Mouse (Mus musculus) CH12.LX (cell line): ENCODE results near the gene Pigu. TPM values are rescaled to one million over a fixed set of nuclear protein-coding genes. Genes with fewer than 3 reads are reported as not detected.

Experiments
- DNase-seq: peaks from one replicate; pipeline ENCODE4 v3.0.0-alpha.2; 2013; ENCODE audit errors: extremely low read depth
- H3K27ac ChIP-seq: 2 replicates; pipeline ENCODE4 v1.5.1; 2012; ENCODE audit warnings: low read depth, mild to moderate bottlenecking, control low read depth, moderate library complexity; ENCODE audit not compliant: insufficient read depth
- H3K27me3 ChIP-seq: replicated peaks from 2 replicates; pipeline ENCODE3; 2012; ENCODE audit warnings: inconsistent platforms
- H3K36me3 ChIP-seq, 2 experiments: replicated peaks in 1 of 2; 2 replicates each; pipeline versions ENCODE3 to v1.6.1; 2012; ENCODE audit warnings: inconsistent platforms in 1 of 2, low read length in 1 of 2, mild to moderate bottlenecking in 1 of 2, mixed read lengths in 1 of 2, moderate library complexity in 1 of 2; ENCODE audit not compliant: control insufficient read depth in 1 of 2, insufficient read depth in 1 of 2
- H3K4me1 ChIP-seq, 2 experiments: 2 replicates each; pipeline ENCODE4 v1.6.1; 2012; ENCODE audit warnings: inconsistent platforms in 1 of 2, moderate library complexity in 1 of 2; ENCODE audit not compliant: insufficient read depth in 2 of 2, control insufficient read depth in 1 of 2
- H3K4me2 ChIP-seq: 2 replicates; pipeline ENCODE4 v1.6.1; 2012; ENCODE audit warnings: low read depth, mild to moderate bottlenecking, control low read depth; ENCODE audit not compliant: poor library complexity, insufficient read depth, severe bottlenecking
- H3K4me3 ChIP-seq, 3 experiments: fragments of 150-350 bp in 1 of 3; sonication (generic) in 1 of 3; replicated peaks in 1 of 3; 2 replicates each; pipeline versions ENCODE3 to v1.5.1; 2011 to 2012; ENCODE audit warnings: low read depth in 2 of 3, low read length in 2 of 3, mild to moderate bottlenecking in 2 of 3, moderate library complexity in 2 of 3, control low read depth in 1 of 3, improper control_type of control experiment in 1 of 3, inconsistent platforms in 1 of 3, mixed read lengths in 1 of 3; ENCODE audit not compliant: poor library complexity in 1 of 3
- H3K79me2 ChIP-seq: replicated peaks from 2 replicates; pipeline ENCODE4 v1.6.1; 2012; ENCODE audit warnings: mild to moderate bottlenecking, moderate library complexity; ENCODE audit not compliant: control insufficient read depth, poor library complexity, insufficient read depth, severe bottlenecking; ENCODE audit errors: extremely low read depth
- H3K9ac ChIP-seq: 2 replicates; pipeline ENCODE4 v1.6.1; 2012; ENCODE audit warnings: low read depth, mild to moderate bottlenecking, control low read depth, moderate library complexity; ENCODE audit not compliant: insufficient read depth
- H3K9me3 ChIP-seq: replicated peaks from 2 replicates; pipeline ENCODE3; 2012; ENCODE audit warnings: low read length, inconsistent platforms, mixed read lengths
- CHD1 ChIP-seq: IDR thresholded peaks from 2 replicates; pipeline ENCODE4 v1.6.1; 2012; ENCODE audit warnings: low read depth, low read length, improper control_type of control experiment, inconsistent platforms
- CHD2 ChIP-seq: IDR thresholded peaks from 2 replicates; pipeline ENCODE4 v1.6.1; 2011; ENCODE audit warnings: low read length, improper control_type of control experiment
- ETS1 ChIP-seq: conservative IDR thresholded peaks from 2 replicates; pipeline ENCODE4 v1.6.1; 2012; ENCODE audit warnings: low read depth, mild to moderate bottlenecking, inconsistent platforms, low read length, improper control_type of control experiment, moderate library complexity
- HCFC1 ChIP-seq: IDR thresholded peaks from 2 replicates; pipeline ENCODE4 v1.6.1; 2012; ENCODE audit warnings: low read depth, mild to moderate bottlenecking, inconsistent platforms, low read length, improper control_type of control experiment
- IRF4 ChIP-seq: IDR thresholded peaks from 2 replicates; pipeline ENCODE4 v1.6.1; 2014; ENCODE audit warnings: low read depth, mild to moderate bottlenecking, inconsistent platforms, low read length, improper control_type of control experiment
- JUN ChIP-seq: IDR thresholded peaks from 2 replicates; pipeline ENCODE4 v1.6.1; 2011; ENCODE audit warnings: low read depth, mild to moderate bottlenecking, low read length, improper control_type of control experiment, moderate library complexity; ENCODE audit not compliant: insufficient read depth
- KAT2A ChIP-seq: IDR thresholded peaks from 2 replicates; pipeline ENCODE4 v1.6.1; 2012; ENCODE audit warnings: low read length, improper control_type of control experiment, inconsistent platforms; ENCODE audit not compliant: insufficient replicate concordance
- MAFK ChIP-seq: IDR thresholded peaks from 2 replicates; pipeline ENCODE4 v1.6.1; 2011; ENCODE audit warnings: low read length, improper control_type of control experiment; ENCODE audit not compliant: insufficient replicate concordance
- MAZ ChIP-seq: IDR thresholded peaks from 2 replicates; pipeline ENCODE4 v1.6.1; 2012; ENCODE audit warnings: low read depth, mild to moderate bottlenecking, inconsistent platforms, low read length, improper control_type of control experiment, moderate library complexity
- MEF2A ChIP-seq: IDR thresholded peaks from 2 replicates; pipeline ENCODE4 v1.6.1; 2014; ENCODE audit warnings: low read depth, mild to moderate bottlenecking, inconsistent platforms, low read length, improper control_type of control experiment, borderline replicate concordance
- MYC ChIP-seq: IDR thresholded peaks from 2 replicates; pipeline ENCODE4 v1.6.1; 2011; ENCODE audit warnings: low read depth, mild to moderate bottlenecking, improper control_type of control experiment, low read length
- NELFE ChIP-seq: IDR thresholded peaks from 2 replicates; pipeline ENCODE4 v1.6.1; 2011; ENCODE audit warnings: low read depth, low read length, improper control_type of control experiment
- PAX5 ChIP-seq: IDR thresholded peaks from 2 replicates; pipeline ENCODE4 v1.6.1; 2012; ENCODE audit warnings: low read length, inconsistent platforms, mixed read lengths
- POLR2A ChIP-seq: IDR thresholded peaks from 2 replicates; pipeline ENCODE4 v1.6.1; 2011; ENCODE audit warnings: low read depth, mild to moderate bottlenecking, improper control_type of control experiment, low read length
- RAD21 ChIP-seq: IDR thresholded peaks from 2 replicates; pipeline ENCODE4 v1.6.1; 2011; ENCODE audit warnings: low read depth, mild to moderate bottlenecking, low read length, improper control_type of control experiment, moderate library complexity
- RCOR1 ChIP-seq: conservative IDR thresholded peaks from 2 replicates; pipeline ENCODE4 v1.6.1; 2012; ENCODE audit warnings: low read depth, mild to moderate bottlenecking, inconsistent platforms, low read length, improper control_type of control experiment
- SIN3A ChIP-seq: IDR thresholded peaks from 2 replicates; pipeline ENCODE4 v1.6.1; 2012; ENCODE audit warnings: low read length, improper control_type of control experiment, inconsistent platforms
- TCF12 ChIP-seq: IDR thresholded peaks from 2 replicates; pipeline ENCODE4 v1.6.1; 2014; ENCODE audit warnings: low read depth, mild to moderate bottlenecking, inconsistent platforms, low read length, improper control_type of control experiment
- USF2 ChIP-seq: conservative IDR thresholded peaks from 2 replicates; pipeline ENCODE4 v1.6.1; 2011; ENCODE audit warnings: low read depth, low read length, improper control_type of control experiment
- ZC3H11A ChIP-seq: IDR thresholded peaks from 2 replicates; pipeline ENCODE4 v1.6.1; 2012; ENCODE audit warnings: low read depth, mild to moderate bottlenecking, inconsistent platforms, low read length, improper control_type of control experiment
- ZKSCAN1 ChIP-seq: IDR thresholded peaks from 2 replicates; pipeline ENCODE4 v1.6.1; 2012; ENCODE audit warnings: low read depth, inconsistent platforms, low read length, improper control_type of control experiment, borderline replicate concordance
- dilution Hi-C: fragments of 300-500 bp; cut with MboI; formaldehyde crosslinking; loops from 2 replicates; pipeline ENCODE4 v1.14.3; 2020; ENCODE audit warnings: low sequenced_read_pairs; ENCODE audit not compliant: extremely low pct_unique_long_range_greater_than_20kb, extremely low pct_ligation_motif_present
- in situ Hi-C: fragments of 300-500 bp; cut with MboI; formaldehyde crosslinking; loops from 3 replicates; pipeline ENCODE4 v1.14.3; 2019; ENCODE audit warnings: low sequenced_read_pairs, low pct_ligation_motif_present, low pct_unique_long_range_greater_than_20kb, mixed read lengths
- polyA plus RNA-seq: library from polyadenylated mRNA; unstranded; fragments of >175 nt; gene quantifications from 2 replicates; pipeline ENCODE4 v1.2.1, GENCODE M21; 2012; ENCODE audit warnings: low read depth; ENCODE audit not compliant: insufficient read length
- total RNA-seq, 2 experiments: library from RNA; depleted of rRNA; stranded (reverse); fragments of 300-350 nt in 1 of 2; fragments of >200 nt in 1 of 2; gene quantifications; 2 replicates each; pipeline ENCODE4 v1.2.3; 2012 to 2014

Pigu gene
- total and polyA plus RNA-seq, 3 experiments, result 29.0 to 57.3 (median 39.1) TPM

- peaks cover 27% of the 10 kb centered on the region for H3K27me3 ChIP-seq
Measured at GRCm38 (mm10) chr2:155380261-155381059, 23.2 kb upstream of the Pigu start, which contains the start of gene Trp53inp2. Gene Trp53inp2 (plus strand): TSS chr2:155381059.

GRCm38 (mm10) chr2:155376191-155376590 is 19.0 kb upstream of the Pigu start:
- H3K27ac ChIP-seq, result no peak overlapping the region
- DNase-seq, result no peak
- no peak overlapping the region for H3K9ac ChIP-seq
- H3K4me1 ChIP-seq, result peaks cover 3 to 12% of the 10 kb centered on the region in 2 experiments; a peak in 2 of 4 replicates
- in situ Hi-C loops (loop anchor here (25.0 kb wide), 1 partner anchor 289 kb away; no protein-coding TSS in a partner anchor), dilution Hi-C loops (no loop called here)
- peaks cover 30% of the 10 kb centered on the region for H3K27me3 ChIP-seq
- no peak overlapping the region for H3K4me3 ChIP-seq
- H3K4me2 ChIP-seq, result no peak overlapping the region
- no peak for TF ChIP-seq USF2
- no peak for TF ChIP-seq KAT2A
- no peak for TF ChIP-seq MYC
- no peak for TF ChIP-seq MAFK
- TF ChIP-seq MEF2A, result no peak
- no peak for TF ChIP-seq RAD21
- TF ChIP-seq PAX5, result no peak
- no peak for TF ChIP-seq CHD2
- no peak for TF ChIP-seq ETS1
- no peak for TF ChIP-seq NELFE
- TF ChIP-seq MAZ, result no peak
- TF ChIP-seq IRF4, result no peak
- TF ChIP-seq ZKSCAN1, result no peak
- TF ChIP-seq POLR2A, result no peak
- TF ChIP-seq TCF12, result no peak
- TF ChIP-seq ZC3H11A, result no peak
- no peak for TF ChIP-seq CHD1
- TF ChIP-seq HCFC1, result no peak
- no peaks in the 10 kb centered on the region for H3K9me3 ChIP-seq
- no peaks in the 10 kb centered on the region for H3K79me2 ChIP-seq
- no peaks in the 10 kb centered on the region for H3K36me3 ChIP-seq

More at GRCm38 (mm10) chr2:155380261-155381059, 23.2 kb upstream of the Pigu start, which contains the start of gene Trp53inp2:
- Histone ChIP-seq H3K79me2 (no peaks in the 10 kb centered on the region), H3K36me3 (peaks cover 0 to under 1% of the 10 kb centered on the region in 2 experiments), H3K27ac (peak within 1 kb of the TSS; percentile 75), H3K4me1 (peaks cover 3 to 23% of the 10 kb centered on the region in 2 experiments; a peak in 3 of 4 replicates), H3K4me2 (peak within 1 kb of the TSS; percentile 98), H3K9ac (peak within 1 kb of the TSS; percentile 83), H3K4me3 (peak within 1 kb of the TSS; percentile 71 to 91 (median 75)), H3K9me3 (no peaks in the 10 kb centered on the region)
- in situ Hi-C loops, result loop anchor here (25.0 kb wide), 1 partner anchor 293 kb away; no protein-coding TSS in a partner anchor
- TF ChIP-seq SIN3A (peak; percentile 44; the same call in 1 of the 2 replicates), NELFE (0 out of 2 replicates have a peak, but pooled peaks have one; percentile 17), TCF12 (no peak), MYC (no peak), RCOR1 (no peak), JUN (no peak)
- no peak for DNase-seq
- dilution Hi-C loops, result no loop called here
